Mouse (Mus musculus) lung, embryonic 14.5 days (tissue): ENCODE data around the gene Pou4f1. TPM values are rescaled to one million over a fixed set of nuclear protein-coding genes. Genes with fewer than 3 reads are reported as not detected.

ENCODE experiments used
- ATAC-seq: fragments of 200-750 bp; cut with Nextera tagmentation; 2 replicates; pipeline ENCODE4 v1.8.0; 2017; ENCODE audit warnings: mild to moderate bottlenecking, moderate TSS enrichment, moderate library complexity; ENCODE audit not compliant: insufficient read depth
- DNase-seq: peaks from one replicate; pipeline ENCODE4 v3.0.0-alpha.2; 2015
- H3K27ac ChIP-seq: fragments of 300-500 bp; sonication (generic); 2 replicates; pipeline ENCODE4 v1.5.1; 2014; ENCODE audit warnings: low read depth, mild to moderate bottlenecking, moderate library complexity
- H3K27me3 ChIP-seq: fragments of 300-500 bp; sonication (generic); 2 replicates; pipeline ENCODE4 v1.6.1; 2014; ENCODE audit warnings: low read length, control low read depth; ENCODE audit not compliant: insufficient read depth
- H3K36me3 ChIP-seq: fragments of 300-500 bp; sonication (generic); 2 replicates; pipeline ENCODE4 v1.6.1; 2014; ENCODE audit warnings: control low read depth; ENCODE audit not compliant: insufficient read depth
- H3K4me1 ChIP-seq: fragments of 300-500 bp; sonication (generic); 2 replicates; pipeline ENCODE4 v1.6.1; 2014; ENCODE audit warnings: antibody characterized with exemption, control low read depth; ENCODE audit not compliant: insufficient read depth
- H3K4me2 ChIP-seq: fragments of 300-500 bp; sonication (generic); 2 replicates; pipeline ENCODE4 v1.6.1; 2014; ENCODE audit warnings: mild to moderate bottlenecking
- H3K4me3 ChIP-seq: fragments of 300-500 bp; sonication (generic); 2 replicates; pipeline ENCODE4 v1.5.1; 2014; ENCODE audit warnings: low read depth, low read length
- H3K9ac ChIP-seq: fragments of 300-500 bp; sonication (generic); 2 replicates; pipeline ENCODE4 v1.6.1; 2014
- H3K9me3 ChIP-seq: fragments of 300-500 bp; sonication (generic); 2 replicates; pipeline ENCODE4 v1.6.1; 2016; ENCODE audit warnings: low read depth, low read length, control low read depth
- CTCF ChIP-seq: IDR thresholded peaks from 2 replicates; pipeline ENCODE4 v1.5.1; 2016; ENCODE audit warnings: antibody characterized with exemption, low read depth
- WGBS: fragments of 180-500 bp; shearing (Covaris S2); extraction: QIAGEN DNeasy Blood & Tissue Kit; methylation state at CpG from one replicate; pipeline ENCODE4 v1.1.7; 2014; 5-methylcytosine and 5-hydroxymethylcytosine counted together
- polyA plus RNA-seq: library from polyadenylated mRNA; unstranded; fragments of >200 nt; fragmentation: Nextera tagmentation; extraction: Ambion mirVana; gene quantifications from 2 replicates; pipeline ENCODE4 v1.2.1, GENCODE M21; 2014

Gene Pou4f1
- polyA plus RNA-seq, 1 experiment from 2014 or later = 0.16 TPM

- H3K4me2 ChIP-seq = no peak overlapping the region
- no peak overlapping the region for H3K4me3 ChIP-seq
- no peak overlapping the region for H3K27ac ChIP-seq
- no peak overlapping the region for H3K9ac ChIP-seq
- H3K36me3 ChIP-seq = no peaks in the 10 kb centered on the region
- DNase-seq = no peak
- H3K4me1 ChIP-seq = no peaks in the 10 kb centered on the region
- peaks cover 61% of the 10 kb centered on the region for H3K27me3 ChIP-seq
- TF ChIP-seq CTCF = no peak
- no peak for ATAC-seq
- no peaks in the 10 kb centered on the region for H3K9me3 ChIP-seq
- 2% methylated on average over 5 of the region's 5 CpGs for WGBS
These were observed 10.8 kb downstream of the Pou4f1 start for GRCm38 (mm10) chr14:104456976-104457375.

- no peak overlapping the region for H3K4me3 ChIP-seq
- H3K36me3 ChIP-seq = no peaks in the 10 kb centered on the region
- no peaks in the 10 kb centered on the region for H3K4me1 ChIP-seq
- H3K4me2 ChIP-seq = no peak overlapping the region
- 8% methylated on average over 4 of the region's 4 CpGs for WGBS
- no peaks in the 10 kb centered on the region for H3K9me3 ChIP-seq
- DNase-seq = peak; percentile 96
- no peak for TF ChIP-seq CTCF
- H3K27me3 ChIP-seq = peaks cover 30% of the 10 kb centered on the region
- no peak overlapping the region for H3K9ac ChIP-seq
- H3K27ac ChIP-seq = no peak overlapping the region
- ATAC-seq = 0 out of 2 replicates have a peak, but pooled peaks have one; percentile 52
These were observed 14.0 kb downstream of the Pou4f1 start for GRCm38 (mm10) chr14:104453824-104454223.

GRCm38 (mm10) chr14:104434293-104434692 is 33.5 kb downstream of the Pou4f1 start:
- Histone ChIP-seq H3K4me1 (no peaks in the 10 kb centered on the region), H3K9ac (no peak overlapping the region), H3K4me2 (no peak overlapping the region), H3K9me3 (no peaks in the 10 kb centered on the region), H3K36me3 (no peaks in the 10 kb centered on the region), H3K27me3 (no peaks in the 10 kb centered on the region), H3K27ac (no peak overlapping the region), H3K4me3 (no peak overlapping the region)
- ATAC-seq = no peak
- TF ChIP-seq CTCF = no peak
- 55% methylated on average over 2 of the region's 2 CpGs for WGBS
- DNase-seq = no peak

- DNase-seq = peak; percentile 30
- 56% methylated on average over 4 of the region's 4 CpGs for WGBS
- no peaks in the 10 kb centered on the region for H3K36me3 ChIP-seq
- no peak for ATAC-seq
- TF ChIP-seq CTCF = no peak
- H3K4me2 ChIP-seq = no peak overlapping the region
- no peaks in the 10 kb centered on the region for H3K4me1 ChIP-seq
- no peaks in the 10 kb centered on the region for H3K9me3 ChIP-seq
- H3K9ac ChIP-seq = no peak overlapping the region
- no peak overlapping the region for H3K4me3 ChIP-seq
- H3K27ac ChIP-seq = no peak overlapping the region
- H3K27me3 ChIP-seq = no peaks in the 10 kb centered on the region
These were observed 37.0 kb downstream of the Pou4f1 start for GRCm38 (mm10) chr14:104430819-104431218.

GRCm38 (mm10) chr14:104423688-104424470 is 43.9 kb downstream of the Pou4f1 start:
- Histone ChIP-seq H3K27me3 (no peaks in the 10 kb centered on the region), H3K9ac (no peak overlapping the region), H3K4me2 (no peak overlapping the region), H3K27ac (no peak overlapping the region), H3K36me3 (no peaks in the 10 kb centered on the region), H3K4me1 (no peaks in the 10 kb centered on the region), H3K4me3 (no peak overlapping the region), H3K9me3 (no peaks in the 10 kb centered on the region)
- no peak for DNase-seq
- no peak for ATAC-seq
- WGBS = 54% methylated on average over 14 of the region's 14 CpGs
- TF ChIP-seq CTCF = no peak

Other genes with a start within 250 kb of the Pou4f1 start
- 35.1 and 37.4 TPM in 2 replicates for gene Rnf219, start 54.6 kb upstream of the Pou4f1 start, polyA plus RNA-seq